Mouse (Mus musculus) mature B cell (primary cell): ENCODE results near the gene Mbtps2.

Experiments
- in situ Hi-C: fragments of 300-500 bp; cut with MboI; formaldehyde crosslinking; loops from 2 replicates; pipeline ENCODE4 v1.14.3; 2019

Mbtps2 gene

DNA sequence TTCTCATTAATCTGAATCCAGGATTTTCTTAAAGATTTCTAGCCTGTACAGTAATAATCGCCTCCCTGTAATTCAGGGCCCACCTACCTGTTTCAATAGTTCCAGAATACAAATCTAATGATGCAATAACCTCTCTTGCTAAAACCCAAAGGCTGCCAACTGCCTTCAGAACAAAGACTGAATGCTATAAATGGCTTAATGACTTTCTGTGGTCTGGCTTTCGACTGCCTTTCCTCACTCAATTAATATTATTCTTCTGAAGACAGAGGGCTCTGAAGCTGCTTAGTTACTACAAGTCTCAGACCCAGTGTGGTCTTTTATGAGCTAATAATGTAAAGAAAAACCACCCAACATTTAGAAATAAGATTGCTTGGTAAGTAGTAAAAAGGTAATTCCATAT, 96.6 kb downstream of the Mbtps2 start:
- in situ Hi-C loops: no loop called here

DNA sequence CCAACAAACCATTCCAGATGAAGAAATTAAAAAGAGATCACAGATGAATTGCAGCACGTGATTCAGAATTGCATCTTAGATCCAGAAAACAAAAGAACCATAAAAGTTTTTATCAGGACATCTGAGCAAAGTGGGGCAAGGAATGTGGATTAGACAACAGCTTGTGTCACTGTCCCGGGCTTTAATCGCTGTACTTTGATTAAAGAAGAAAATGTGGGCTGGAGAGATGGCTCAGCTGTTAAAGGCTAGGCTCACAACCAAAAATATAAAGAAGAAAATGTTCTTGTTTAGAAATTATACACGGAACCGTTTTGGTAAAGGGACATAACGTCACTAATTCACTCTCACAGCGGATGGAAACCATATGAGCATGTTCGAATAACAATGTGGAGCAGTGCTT, 98.5 kb downstream of the Mbtps2 start:
- in situ Hi-C loops: no loop called here

- in situ Hi-C loops: no loop called here
Observed at GRCm38 (mm10) chrX:157493159-157493558, 105.4 kb downstream of the Mbtps2 start.

DNA sequence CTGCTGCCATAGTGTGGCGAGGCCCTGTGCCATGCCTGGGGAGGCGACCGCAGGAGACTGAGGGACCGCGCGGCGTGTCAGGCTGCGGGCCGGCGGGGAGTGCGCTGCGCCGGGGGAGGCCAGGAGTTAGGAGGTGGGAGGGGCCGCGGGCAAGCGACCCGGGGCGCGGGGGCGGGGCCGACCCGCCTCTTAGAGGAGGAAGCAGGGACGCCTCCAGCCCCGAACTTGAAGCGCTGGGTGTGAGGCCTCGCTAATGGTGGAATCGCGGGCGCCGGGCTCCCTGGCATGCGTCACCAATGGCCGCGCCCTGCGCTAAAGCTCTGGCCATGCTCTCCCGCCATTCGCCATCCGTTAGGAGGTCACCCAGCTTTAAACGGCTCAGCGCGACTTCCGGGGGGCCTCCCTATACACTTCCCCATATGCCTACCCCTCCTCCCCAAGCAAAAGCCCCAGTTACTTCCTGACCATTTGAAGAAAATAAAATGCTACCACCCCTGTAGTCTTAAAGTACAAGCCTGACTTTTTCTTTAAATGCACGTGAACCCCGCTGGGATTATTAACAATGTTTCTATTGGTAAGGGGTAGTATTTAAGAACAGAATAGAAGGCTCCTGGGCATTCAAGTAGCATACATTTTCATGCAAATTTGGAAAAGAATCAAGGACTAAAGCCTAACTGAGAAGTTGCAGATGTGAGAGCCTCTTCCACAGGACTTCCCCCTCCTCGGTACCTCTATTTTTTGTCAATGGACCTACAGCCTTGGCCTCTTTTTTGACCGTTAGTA, 106.4 kb downstream of the Mbtps2 start, which contains the start of gene Sms:
TSS of gene Sms (minus strand) at position 344 of the 783 bp plus-strand sequence.
- in situ Hi-C loops: no loop called here

DNA sequence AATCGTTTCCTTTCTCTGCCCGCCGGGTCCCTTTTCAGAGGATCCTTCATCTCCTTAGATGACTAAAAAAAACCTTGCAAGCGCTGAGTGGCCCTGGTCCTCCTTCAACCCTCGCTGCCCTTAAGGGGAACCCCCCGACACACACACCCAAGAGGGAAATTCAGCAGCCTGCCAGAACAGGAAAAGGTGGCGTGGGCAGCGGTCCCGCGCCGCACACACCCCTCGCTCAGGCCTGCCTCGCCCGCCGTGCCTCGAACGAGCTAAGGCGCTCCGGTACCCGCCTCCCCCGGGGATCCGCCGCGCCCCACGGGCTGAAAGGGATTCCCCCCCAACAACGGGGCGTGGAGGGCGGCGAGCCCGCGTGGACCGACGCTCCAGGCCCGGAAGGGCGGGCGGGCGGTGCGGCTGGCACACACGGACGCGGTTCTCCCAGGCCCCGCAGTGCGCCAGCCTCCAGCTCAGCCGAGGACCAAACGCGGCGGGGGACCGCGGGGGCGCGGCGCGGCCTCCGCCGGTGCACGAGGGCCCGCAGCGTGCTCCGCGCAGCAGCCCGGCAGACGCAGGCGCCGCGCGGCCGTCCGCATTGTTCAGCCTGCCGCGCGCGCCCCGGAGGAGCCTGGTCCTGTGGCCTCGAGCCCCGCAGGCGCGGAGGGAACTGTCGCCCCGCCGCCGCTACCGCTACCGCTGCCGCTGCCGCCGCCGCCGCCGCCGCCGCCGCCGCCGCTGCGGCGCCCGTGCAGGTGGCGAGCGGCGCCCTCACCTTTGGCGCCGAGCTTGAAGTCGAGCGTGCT, 107.2 kb downstream of the Mbtps2 start:
- in situ Hi-C loops: no loop called here

- in situ Hi-C loops: no loop called here
Observed at GRCm38 (mm10) chrX:157490769-157491144, 107.8 kb downstream of the Mbtps2 start.

- in situ Hi-C loops: no loop called here
Observed at GRCm38 (mm10) chrX:157489871-157490721, 108.4 kb downstream of the Mbtps2 start.

DNA sequence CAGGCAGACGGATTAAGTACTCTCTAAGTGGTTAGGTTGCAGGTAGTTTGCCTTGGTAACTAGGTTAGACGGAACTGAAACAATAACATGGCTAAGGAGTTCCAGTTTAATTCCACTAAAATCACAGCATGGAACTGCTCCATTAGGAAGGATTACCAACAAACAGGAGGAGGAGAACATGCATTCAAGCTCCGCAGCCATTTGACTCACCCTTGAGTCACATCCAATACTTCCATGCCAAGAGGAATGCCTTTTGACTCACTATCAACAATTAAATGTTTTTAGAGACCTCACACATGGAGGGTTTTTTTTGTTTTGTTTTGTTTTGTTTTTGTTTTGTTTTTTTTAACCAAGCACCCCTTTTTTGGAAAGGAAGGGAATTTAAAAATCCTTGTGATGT, 109.7 kb downstream of the Mbtps2 start:
- in situ Hi-C loops: no loop called here

DNA sequence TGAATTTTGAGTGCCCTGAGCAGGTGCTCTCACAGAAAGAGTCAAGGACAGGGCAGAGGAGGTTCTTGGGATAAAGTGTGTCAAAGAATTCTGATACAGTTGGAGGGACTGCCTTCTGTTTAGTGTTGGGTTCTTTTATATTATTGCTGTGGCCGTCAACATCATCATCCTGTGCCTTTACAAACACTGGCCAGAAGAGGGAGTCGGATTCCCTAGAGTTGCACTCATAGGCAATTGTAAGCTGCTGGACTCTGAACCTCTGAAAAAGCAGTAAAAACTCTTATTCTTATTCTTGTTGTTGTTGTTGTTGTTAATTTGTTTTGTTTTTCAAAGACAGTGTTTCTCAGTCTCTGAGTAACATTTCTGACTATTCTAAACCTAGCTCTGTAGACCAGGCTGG, 111.8 kb downstream of the Mbtps2 start:
- in situ Hi-C loops: no loop called here
